Mouse (Mus musculus) spleen, postnatal 4 days (tissue): ENCODE data around the gene Slc25a36.
A peak's percentile ranks its signal among the peaks of the same experiment; 100 is the strongest.

Experiments used
- DNase-seq, 2 experiments: peaks; one replicate each; pipeline ENCODE4 v3.0.0; 2022; ENCODE audit warnings: low spot score in 2 of 2

Gene Slc25a36

DNA sequence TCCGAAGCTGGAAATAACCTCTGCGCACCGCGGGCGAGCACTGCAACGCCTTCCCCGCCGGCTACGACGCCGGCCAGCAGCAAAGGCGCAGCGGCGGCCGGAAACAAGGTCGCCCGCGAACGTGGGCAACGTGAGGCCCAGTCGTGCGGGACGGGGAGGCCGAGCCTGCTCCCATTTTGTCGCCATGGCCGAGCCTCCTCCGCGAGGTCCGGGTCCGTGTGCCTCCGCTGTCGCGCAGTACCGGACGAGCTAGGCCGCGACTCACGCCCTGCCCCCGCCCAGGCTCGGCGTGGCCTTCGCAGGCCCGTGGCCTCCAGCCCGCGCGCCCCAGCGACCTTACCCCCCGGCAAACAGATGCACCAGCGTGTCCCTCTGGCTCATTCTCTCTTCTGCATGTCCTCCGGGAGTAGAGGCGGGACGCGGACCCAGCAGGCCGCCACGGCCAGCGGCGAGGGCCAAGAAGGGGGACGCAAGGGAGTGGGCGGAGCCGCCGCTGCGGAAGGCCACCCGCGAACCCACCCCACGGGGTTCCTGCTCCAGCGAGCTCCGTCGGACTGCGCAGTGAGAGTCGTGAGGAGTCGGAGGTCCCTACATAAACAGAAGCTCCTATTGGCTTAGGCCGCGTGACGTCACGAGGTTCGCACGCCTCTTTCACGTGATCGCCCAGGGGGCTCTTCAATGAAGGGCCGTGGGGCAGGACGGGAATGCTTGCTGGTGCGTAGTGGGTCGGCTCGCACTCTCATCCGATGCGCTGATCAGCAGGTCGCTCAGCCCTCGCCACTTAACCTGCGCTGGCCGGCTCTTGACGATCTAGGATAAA, at the start of gene Slc25a36:
TSS of gene Slc25a36 (minus strand) at position 587 of the 820 bp plus-strand sequence.
- DNase-seq: peak; percentile 89 to 94

DNA sequence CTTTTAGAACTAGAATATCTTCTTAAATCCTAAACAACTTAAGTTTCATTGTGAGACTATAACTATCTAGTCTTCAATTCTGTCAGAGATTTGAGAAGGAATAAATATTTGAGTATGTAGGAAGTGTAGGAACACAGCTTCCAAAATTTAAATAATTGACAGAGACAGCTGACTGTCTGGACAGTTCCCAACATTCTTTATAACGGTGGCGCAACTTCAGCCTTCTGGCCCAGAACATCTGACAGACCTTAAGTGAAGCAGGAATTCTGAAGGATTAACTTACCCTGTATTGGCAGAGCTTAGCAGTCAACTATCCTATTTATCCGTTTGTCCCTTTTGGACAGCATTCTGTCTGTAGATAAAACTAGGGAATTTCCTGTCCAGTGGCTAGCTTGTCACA, 47.5 kb upstream of the Slc25a36 start:
- DNase-seq: no peak

DNA sequence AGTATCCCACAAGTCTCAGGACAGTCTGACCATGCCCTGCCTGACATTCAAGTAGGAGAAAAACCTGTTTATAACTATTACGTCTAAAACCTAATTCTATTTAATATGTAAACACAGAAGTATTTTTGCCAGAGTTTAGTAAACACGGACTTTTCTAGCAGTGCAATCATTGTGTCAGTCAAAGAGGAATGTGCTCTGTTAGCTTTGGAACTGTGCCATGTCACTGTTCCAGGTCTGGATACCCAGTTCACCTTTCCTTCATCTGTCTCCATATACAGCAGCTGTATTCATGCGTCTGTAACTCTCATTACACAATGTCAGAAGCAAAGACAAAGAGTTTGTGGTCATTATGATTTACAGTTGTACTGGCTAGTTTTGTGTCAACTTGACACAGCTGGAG, 45.0 kb upstream of the Slc25a36 start:
- DNase-seq: no peak

DNA sequence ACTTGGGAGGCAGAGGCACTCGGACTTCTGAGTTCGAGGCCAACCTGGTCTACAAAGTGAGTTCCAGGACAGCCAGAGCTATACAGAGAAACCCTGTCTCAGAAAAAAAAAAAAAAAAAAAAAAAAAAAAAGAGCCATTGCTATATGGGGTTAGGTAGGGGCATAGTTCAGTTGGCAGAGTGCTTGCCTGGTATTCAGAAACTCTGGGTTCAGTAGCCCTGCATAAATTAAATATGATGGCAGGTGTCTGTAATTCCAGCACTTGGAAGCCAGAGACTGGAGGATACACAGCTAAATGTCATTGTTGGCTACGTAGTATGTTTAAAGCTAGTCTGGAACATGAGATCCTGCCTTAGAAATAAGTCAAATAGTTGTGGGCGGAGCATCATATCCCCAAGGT, 44.0 kb upstream of the Slc25a36 start:
- DNase-seq: no peak

DNA sequence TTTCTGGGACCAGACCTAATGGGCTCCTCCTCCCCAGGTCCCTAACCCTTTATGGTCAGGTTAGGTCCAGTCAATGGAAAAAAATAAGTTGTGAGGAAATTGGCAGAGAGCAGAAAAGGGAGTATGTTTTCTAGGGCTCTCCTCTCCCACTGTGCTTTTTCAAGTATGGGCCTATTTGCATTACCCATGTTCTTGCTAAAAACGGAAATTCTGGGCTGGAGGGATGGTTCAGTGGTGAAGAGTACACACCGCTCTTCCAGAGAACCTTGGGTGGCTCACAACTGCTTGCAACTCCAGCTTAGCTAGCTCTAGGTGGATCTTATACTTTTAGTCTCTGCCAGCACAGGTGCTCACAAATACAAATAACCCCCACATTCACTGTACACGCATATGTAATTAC, 42.0 kb upstream of the Slc25a36 start:
- DNase-seq: no peak

DNA sequence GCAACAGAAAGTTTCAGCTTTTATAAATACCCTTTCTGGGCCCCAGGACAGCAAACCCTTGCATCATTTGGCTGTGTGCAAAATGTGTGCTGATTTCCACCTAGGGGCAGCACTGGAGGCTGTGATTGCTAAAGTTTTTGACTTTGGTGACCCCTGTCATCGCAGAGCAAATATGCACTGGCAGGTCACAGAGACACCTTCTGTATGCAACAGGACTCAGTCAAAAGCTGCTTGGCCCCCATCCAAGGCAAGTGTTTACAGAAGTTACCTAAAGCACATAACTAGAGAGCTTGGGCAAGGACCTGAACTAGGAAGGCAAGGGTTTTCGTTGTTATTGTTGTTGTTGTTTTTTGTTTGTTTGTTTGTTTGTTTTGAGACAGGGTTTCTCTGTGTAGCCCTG, 36.3 kb upstream of the Slc25a36 start:
- DNase-seq: no peak

DNA sequence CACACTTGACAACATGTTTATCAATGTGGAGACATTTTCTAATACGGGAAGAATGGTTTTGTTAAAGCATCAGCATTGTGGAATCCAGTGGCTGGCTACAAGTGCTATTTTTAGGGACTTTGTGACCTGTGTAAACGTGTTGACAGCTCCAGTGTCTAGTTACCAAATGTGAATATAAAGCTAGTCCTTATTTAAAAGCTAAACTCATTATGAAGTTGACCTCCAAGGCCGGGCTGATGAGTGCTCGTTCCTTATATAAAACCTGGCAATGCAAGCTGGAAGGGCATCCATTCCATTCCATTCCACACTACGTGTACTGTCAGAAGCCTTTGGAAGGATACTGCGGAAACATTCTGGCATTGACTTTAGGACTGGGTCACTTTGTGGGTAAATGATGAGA, 34.4 kb upstream of the Slc25a36 start:
- DNase-seq: no peak

DNA sequence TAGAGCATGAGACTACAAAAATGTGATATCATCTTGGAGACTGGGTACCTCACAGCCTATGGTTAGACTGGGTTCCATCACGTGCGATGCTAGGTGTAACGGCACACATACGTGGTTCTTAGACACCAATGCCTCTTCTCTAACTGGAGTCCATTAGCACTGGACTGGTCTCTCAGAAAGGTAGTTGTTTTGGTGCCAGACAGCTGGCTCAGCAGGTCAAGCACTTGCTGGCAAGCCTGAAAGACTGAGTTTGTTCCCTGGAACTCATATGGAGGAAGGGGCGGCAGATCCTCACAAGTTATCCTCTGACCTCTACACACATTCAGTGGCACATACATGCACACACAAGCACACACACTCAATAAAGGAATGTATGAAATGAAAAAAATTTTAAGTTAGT, 32.5 kb upstream of the Slc25a36 start:
- DNase-seq: no peak

DNA sequence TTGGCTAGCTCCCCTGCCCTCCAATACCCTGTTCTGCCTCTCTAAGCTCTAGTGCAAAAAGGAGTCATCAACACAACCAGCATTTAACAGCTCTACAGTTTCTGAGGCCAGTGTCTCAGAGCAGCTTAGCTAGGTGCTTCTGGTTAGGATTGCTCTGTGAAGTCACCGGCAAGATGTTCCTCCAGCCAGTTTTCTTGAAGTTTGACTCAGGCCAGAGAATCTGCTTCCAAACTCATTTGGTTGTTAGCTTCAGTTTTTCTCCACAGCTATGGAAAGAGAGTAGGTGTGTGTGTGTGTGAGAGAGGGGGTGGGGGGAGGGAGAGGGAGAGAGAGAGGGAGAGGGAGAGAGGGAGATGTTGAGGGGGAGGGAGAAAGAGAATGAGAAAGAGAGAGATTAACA, 31.6 kb upstream of the Slc25a36 start:
- no peak for DNase-seq

DNA sequence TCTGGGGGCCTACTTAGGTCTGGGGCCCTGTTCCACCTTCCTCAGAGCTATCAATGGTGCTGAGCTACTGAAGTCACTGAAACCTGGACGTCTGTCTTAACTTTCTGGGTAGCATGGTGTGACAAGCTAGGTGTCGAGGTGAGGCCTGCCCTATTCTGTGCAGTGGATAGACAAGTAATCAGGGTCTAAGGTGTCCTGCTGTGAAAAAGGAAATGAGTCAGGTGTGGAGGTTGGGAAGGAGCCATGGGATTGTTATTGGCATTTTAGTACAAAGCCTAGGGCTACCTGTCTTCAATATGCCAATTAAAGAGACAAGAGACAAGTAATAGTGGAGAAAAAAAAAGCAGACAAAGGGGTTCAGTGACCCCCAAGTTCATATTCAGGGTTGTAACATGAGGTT, 30.8 kb upstream of the Slc25a36 start:
- DNase-seq: no peak

DNA sequence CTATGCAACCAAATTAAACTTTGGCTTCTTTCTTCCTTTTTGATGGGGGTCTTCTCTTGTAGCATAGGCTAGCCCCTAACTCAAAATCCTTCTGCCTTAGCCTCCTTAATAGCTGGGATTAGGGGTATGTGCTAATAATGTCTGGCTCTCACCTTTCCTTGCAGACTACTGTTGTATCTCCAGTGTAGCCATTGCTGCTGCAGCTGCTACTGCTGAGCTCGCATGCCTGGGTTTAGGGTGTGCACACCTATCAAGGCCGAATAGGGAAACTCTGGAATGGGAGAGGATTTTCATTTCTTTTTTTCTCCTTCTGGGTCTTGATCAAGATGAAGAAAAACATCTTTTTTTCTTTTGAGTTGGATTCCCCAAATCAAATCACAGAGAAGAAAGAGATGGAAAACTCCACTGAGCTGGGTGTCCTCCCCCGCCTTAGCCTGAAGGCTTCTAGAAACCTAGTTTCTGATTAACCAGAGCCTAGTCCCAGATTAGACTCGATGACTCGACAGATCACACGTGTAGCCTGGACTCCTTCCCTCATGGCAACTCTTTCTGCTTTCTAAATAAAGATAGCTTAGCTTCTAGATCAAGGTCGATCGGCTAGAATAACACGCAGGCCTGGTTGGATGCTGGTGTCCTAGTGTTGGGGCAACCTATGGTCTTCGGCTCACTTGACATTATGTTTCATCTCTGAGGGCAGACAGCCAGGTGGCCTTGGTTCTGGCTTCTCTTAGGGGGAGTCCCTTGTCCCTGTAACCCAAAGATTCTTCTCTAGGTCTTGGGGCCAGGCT, 29.4 kb upstream of the Slc25a36 start:
- no peak for DNase-seq

DNA sequence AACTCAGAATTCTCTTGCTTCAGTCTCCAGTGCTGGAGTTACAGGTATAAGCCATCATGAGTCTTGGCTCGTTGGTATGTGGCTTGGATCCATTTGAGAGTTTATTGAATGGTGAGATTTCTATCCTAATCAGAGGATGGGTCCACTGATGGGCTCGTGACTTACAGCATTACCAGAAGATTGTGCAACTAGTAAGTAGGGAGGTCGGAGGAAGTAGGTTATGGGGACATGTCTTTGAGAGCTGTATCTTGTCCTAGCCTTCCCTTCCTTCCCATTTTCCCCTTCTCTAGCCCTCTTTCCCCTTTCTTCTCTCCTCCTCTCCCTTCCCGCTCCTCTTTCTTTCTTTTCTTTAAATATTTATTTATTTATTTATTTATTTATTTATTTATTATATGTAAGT, 26.7 kb upstream of the Slc25a36 start:
- no peak for DNase-seq

DNA sequence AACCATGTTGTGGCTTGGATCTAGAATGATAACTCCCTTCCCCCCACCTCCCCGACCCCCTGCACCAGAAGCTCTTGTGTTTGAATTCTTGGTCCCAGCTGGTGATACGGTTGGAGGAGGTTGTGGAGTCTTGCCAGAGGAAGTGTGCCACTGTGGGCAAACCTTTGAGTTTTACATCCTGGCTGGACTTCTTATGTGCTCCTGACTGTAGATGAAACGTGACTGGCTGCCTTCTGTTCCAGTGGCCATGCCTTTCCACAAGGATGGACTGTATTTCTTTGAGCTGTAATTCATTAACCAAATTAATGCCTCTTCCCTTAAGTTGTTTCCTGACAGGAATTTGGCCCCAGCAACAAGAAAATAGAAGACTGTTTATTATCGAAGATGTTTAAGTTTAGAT, 26.2 kb upstream of the Slc25a36 start:
- DNase-seq: no peak

DNA sequence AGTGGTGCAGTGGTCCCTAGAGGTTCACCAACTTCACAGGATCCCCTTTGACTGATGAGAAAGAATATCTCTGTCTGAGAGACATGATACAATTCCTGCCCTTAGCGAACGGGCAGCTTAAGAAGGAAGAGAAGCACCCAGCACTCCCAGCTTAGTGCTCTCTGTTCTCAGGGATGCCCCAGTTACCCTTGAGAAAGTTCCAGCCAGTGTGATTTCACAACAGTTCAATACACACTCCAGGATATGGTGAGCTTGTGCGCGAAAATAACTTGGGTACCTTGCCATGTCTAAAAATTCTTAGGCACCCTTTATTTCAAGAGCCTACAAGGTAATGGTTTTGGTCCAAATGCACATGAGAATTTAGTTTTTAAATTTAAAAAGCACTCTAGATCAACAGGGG, 24.9 kb upstream of the Slc25a36 start:
- DNase-seq: no peak

DNA sequence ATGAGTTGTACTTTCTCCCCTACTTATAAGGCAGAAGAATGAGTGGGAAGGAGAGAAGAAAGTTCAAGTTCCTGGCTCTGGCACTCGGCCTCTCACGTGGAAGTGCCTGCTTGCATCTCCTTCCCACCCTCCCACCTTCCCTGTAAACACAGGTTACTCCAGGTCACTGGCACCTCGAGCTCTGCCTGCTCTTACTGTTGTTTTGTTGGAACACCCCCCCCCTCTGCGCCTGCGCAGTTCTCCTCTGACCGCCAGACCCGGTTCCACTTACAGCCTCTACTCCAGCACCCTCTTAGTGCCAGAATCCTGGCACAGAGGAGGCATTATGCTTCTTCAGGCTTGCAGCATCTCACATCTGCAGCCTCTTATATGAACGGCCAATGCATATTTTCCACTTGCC, 22.2 kb upstream of the Slc25a36 start:
- DNase-seq: no peak

DNA sequence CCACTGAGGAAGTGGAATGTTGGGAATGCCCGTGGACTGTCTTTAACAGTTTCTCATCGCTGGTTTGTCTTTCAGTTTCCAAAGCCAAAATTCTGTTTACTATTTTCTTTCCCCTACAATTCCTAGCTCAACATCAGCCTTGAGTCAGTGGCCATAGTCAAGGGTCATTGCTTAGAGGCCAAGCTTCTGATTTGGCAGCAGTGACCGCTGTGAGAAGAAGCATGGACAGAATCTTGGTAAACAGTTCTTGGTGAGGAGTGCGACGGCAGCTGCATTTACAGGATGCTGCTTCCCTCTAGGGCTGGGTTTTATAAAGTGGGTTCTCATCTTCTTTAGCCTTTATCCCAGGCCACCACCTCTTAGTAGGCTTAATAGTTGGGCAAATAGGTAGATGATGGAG, 19.0 kb upstream of the Slc25a36 start:
- DNase-seq: no peak

DNA sequence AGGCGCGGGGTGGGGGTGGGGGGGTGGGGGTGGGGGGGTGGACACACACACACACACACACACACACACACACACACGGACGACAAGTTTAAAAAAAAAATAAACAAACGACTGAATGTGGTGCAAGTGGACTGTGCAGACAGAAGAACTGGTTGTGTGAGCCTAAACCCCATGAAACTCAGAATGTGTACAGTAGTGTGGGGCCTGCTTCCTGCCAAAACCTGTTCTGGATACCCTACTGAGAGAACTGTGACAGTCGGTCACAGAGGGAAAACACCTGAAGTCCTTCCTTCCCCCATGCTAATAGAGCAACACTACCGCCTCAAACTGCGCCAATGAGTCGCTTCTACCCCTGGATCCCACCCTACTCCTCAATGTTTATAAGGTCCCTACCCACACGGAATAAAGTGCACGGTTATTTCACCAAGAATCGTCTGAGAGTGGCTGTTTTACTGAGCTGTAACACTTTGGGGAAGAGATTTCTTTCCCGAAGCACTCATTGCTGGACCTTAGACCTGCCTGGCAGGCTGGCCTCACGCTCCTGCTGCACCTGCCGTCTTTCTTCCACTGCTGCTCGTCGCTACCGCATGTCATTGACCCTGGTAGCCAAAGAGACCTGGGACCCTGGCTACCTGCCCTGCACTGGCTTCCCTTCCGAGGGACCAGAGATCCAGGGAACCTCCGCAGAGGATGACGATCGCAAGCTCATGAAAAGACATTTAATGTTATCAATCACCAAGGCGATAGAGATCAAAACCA, 13.2 kb upstream of the Slc25a36 start:
- DNase-seq: no peak

DNA sequence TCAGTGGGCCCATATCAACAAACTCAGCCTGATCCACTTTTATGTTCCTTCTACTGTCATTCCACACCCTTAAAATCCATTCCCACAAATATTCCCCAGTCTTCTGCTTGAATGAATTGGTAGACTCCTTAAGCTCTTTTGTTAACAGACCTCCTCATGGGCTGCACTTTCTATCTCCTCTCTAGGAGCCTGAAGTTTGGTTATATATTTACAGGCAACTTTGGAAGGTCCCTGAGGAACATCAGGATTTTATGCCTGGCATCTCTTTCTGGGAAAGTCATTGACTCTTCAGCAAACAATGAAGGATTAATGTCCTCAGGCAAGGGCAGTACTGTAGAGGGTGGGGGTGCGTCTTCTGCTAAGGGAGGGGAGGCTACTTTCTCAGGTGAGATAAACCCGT, 10.5 kb upstream of the Slc25a36 start:
- DNase-seq: no peak

DNA sequence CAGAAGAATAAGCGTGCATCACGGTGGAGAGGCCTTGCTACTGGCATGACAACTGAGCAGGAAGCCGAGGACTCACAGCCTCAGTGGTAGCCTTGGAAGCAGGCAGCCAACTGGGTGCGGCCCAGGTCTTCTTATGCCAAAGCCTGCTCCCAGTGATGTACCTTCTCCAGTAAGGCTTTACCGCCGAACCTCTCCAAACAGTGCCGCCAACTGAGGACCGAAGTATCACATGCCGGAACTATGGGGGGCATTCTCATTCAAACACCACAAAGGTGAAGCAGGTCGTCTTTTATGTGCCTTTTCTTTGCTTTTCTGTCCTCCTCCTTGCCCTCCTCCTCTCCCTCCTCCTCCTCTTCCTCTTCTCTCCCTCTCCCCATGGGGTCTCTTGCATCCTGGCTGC, 3.3 kb upstream of the Slc25a36 start:
- no peak for DNase-seq

DNA sequence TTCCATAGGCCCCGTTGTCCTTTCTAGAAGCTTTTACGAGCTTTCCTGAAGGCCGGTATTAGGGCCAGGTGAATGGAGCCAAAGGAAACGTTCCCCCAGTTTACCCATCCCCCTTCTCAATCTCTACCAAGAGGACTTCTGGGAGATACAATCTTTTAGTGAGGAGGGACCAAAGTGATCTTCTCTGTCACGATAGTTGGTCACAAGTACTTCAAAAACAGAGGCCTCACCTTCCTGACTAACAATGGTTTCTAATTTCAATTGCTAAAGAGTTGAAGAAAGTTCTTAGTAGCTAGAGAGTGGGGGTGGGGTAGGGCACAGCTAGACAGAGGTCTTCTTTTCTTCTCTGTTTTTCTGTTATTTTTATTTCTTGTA, 2.6 kb upstream of the Slc25a36 start:
- no peak for DNase-seq

DNA sequence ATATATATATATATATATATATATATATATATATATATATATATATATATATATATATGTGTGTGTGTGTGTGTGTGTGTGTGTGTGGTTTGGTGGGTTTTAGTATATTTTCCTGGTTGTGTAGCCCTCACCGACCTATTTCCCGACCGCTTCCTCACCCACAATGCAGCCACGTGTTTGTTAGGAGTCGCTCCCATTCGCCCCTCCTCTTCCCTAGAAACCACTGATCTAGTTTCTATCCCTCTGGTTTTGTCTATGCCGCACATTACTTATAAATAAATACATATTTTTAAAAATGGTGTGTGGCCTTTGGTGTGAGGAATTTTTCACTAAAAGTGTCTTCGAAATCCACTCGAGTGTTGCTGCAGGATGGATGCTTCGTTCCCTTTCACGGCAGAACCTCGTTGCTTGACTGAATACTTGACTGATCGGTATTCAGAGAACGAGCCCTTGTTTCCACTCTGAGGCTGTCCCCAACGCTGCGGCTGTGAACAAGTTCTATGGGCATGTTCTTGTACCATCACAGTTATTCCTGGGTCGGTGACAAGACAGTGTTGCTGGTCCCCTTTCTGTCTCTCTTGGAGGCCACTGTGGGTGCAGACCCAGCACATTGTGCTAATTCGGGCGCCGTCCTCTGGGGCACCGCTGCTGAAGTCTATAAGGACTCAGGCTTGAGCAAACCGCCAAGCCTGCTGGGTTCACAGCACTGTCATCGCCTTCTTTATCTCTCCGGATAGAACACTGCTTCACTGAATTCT, 2.0 kb upstream of the Slc25a36 start:
- no peak for DNase-seq

DNA sequence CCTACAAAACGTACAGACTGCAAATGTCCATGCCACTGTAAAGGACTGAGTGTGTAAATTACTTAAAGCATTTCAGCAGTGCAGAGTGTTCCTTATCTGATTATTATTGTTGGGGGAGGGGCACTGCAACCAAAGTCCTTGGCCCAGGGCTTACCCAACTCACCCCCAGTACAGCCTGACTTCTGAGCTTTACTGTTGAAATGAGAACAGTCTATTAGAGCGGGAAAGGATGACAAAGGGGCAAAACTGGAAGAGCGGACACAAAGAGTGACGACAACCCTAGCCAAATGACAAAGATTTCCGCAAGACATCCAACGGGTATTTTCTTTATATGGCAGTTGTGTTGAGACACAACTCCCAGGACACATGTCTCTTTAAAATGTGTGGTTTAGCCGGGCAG, 1.3 kb upstream of the Slc25a36 start:
- no peak for DNase-seq
